Mouse (Mus musculus): ENCODE measurements around the gene Add1. TPM values are rescaled to one million over a fixed set of nuclear protein-coding genes. Genes with fewer than 3 reads are reported as not detected.
"Not testable (repeated sequence)": the region's sequence is repeated elsewhere in the genome, so short reads cannot be mapped to it uniquely, and the experiment has no call there.

Add1 gene
- polyA plus RNA-seq, 1 experiment from 2014 or later, result 206 TPM

DNA sequence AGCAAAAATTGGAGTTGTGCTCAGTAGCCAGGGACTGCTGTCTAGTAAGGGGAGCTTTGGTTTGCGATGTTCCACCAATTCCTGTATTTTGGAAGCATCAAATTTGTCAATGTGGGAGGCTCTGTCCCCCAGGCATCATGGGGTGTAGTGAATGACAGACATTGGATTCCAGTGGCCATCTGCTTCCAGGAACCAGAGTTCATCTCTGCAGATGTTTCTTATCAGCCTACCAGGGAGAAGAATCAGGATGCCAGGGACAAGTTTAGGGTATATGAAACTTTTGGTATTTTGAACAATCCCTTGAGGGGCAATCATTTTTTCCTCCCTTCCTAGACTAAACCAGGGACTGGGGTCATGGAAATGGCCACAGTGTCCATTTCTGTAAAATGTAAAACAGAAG, 9.6 kb upstream of the Add1 start:
- Histone ChIP-seq H3K27me3 (no peaks in the 10 kb centered on the region), H3K36me3 (peaks cover 40% of the 10 kb centered on the region)
- ATAC-seq (ENCODE audit: borderline replicate concordance, extremely low read depth, low FRiP score, low TSS enrichment), result no peak

DNA sequence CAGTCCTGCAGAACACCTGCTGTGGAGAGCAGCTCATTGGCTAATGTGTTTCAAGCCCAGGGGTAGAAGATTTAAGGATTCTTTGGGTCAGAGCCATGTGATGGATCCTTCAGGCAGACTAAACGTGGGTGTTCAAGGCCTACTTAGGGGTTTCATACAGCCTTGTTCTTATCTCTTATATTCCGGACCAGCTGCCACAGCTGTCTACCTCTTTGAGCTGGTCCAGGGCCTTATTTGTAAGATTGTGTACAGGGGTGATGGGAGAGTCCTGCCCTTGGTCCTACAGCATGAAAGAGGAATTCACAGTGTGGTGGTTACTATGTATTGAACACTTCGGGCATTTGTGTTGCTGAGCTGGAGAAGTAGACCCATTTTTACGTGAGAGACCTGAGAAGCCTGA, 9.2 kb upstream of the Add1 start:
- Histone ChIP-seq H3K27me3 (no peaks in the 10 kb centered on the region), H3K4me1 (peaks cover 13% of the 10 kb centered on the region; the same call in 1 of the 2 replicates), H3K9me3 (no peaks in the 10 kb centered on the region), H3K9ac (no peak overlapping the region), H3K36me3 (peaks cover 35% of the 10 kb centered on the region), H3K4me2 (no peak overlapping the region), H3K27ac (no peak overlapping the region), H3K4me3 (no peak overlapping the region)
- no peak for ATAC-seq (ENCODE audit: borderline replicate concordance, extremely low read depth, low FRiP score, low TSS enrichment)
- 83% methylated on average over 4 of the region's 4 CpGs for WGBS

More for the DNA sequence above, 9.6 kb upstream of the Add1 start:
- no peak overlapping the region for H3K27ac ChIP-seq
- no peaks in the 10 kb centered on the region for H3K9me3 ChIP-seq
- no peak overlapping the region for H3K4me3 ChIP-seq
- 96% methylated on average over 1 of the region's 1 CpGs for WGBS
- no peak overlapping the region for H3K9ac ChIP-seq
- H3K4me1 ChIP-seq, result peaks cover 13% of the 10 kb centered on the region; the same call in 1 of the 2 replicates
- H3K4me2 ChIP-seq, result no peak overlapping the region

- Histone ChIP-seq H3K9ac (no peak overlapping the region), H3K27ac (peak overlapping the region; percentile 86), H3K4me1 (peaks cover 13% of the 10 kb centered on the region; the same call in 1 of the 2 replicates), H3K4me2 (no peak overlapping the region), H3K27me3 (no peaks in the 10 kb centered on the region), H3K36me3 (peaks cover 21% of the 10 kb centered on the region), H3K9me3 (no peaks in the 10 kb centered on the region), H3K4me3 (no peak overlapping the region)
- WGBS, result 30% methylated on average over 7 of the region's 7 CpGs
- peak; percentile 91 for ATAC-seq (ENCODE audit: borderline replicate concordance, extremely low read depth, low FRiP score, low TSS enrichment)
These were observed 7.8 kb upstream of the Add1 start for GRCm38 (mm10) chr5:34565545-34566283.

GRCm38 (mm10) chr5:34571551-34571950, 1.9 kb upstream of the Add1 start:
- no peak for ATAC-seq (ENCODE audit: borderline replicate concordance, extremely low read depth, low FRiP score, low TSS enrichment)
- 70% methylated on average over 3 of the region's 3 CpGs for whole genome bisulfite sequencing
- no peak overlapping the region for H3K4me3 ChIP-seq
- H3K9me3 ChIP-seq, result no peaks in the 10 kb centered on the region
- H3K27ac ChIP-seq, result no peak overlapping the region
- H3K27me3 ChIP-seq, result no peaks in the 10 kb centered on the region
- H3K4me2 ChIP-seq, result no peak overlapping the region
- H3K9ac ChIP-seq, result no peak overlapping the region
- H3K36me3 ChIP-seq, result no peaks in the 10 kb centered on the region
- H3K4me1 ChIP-seq, result peaks cover 14% of the 10 kb centered on the region

DNA sequence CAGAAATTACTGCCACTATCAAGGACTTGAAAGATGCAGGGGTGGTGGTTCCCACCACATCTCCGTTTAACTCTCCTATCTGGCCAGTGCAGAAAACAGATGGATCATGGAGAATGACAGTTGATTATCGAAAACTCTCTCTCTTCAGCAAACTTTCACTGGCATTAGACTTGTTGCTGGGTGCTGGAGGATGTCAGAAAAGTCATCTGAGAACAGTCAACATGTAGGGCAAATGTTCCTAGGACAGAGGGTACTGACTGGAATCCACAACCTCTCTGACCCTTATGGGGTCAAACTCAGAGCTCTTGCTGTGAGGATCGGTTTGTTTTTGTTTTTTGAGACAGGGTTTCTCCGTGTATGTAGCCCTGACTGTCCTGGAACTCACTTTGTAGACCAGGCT, 896 bp upstream of the Add1 start:
- 48% methylated on average over 4 of the region's 4 CpGs for WGBS
- H3K4me1 ChIP-seq, result peaks cover 13% of the 10 kb centered on the region
- not testable (repeated sequence) for H3K9ac ChIP-seq; H3K36me3 ChIP-seq; H3K27me3 ChIP-seq; H3K9me3 ChIP-seq; ATAC-seq (ENCODE audit: borderline replicate concordance, extremely low read depth, low FRiP score, low TSS enrichment)
- peak overlapping the region; percentile 65 for H3K4me2 ChIP-seq
- peak overlapping the region; percentile 87 for H3K27ac ChIP-seq
- peak overlapping the region; percentile 88 for H3K4me3 ChIP-seq

DNA sequence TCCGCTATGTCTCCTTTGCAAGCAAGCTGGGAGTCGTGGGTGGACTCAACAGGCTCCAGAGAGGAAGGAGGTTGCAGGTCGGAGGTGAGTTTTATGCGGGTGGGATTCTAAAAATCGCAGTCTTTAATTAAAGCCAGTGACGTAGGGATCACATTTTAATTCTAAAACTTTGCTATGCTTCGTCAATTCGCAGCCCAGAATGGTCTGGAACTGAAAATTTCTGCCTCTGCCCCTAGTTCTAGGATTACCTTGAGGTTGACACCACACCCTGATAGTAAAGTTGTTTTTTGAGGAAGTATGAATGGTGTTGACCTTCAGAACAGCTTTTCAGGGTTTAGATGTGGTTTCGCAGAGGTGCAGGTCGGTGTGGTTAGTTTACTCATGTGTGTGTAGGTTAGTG, 1.3 kb downstream of the Add1 start:
- no peaks in the 10 kb centered on the region for H3K9me3 ChIP-seq
- H3K27ac ChIP-seq, result 0 out of 2 replicates have a peak overlapping the region, but pooled peaks have one; percentile 90

GRCm38 (mm10) chr5:34576286-34576685, 2.8 kb downstream of the Add1 start:
- WGBS, result 91% methylated on average over 1 of the region's 1 CpGs
- Histone ChIP-seq H3K4me2 (no peak overlapping the region), H3K9ac (no peak overlapping the region), H3K4me1 (peaks cover 13% of the 10 kb centered on the region), H3K27ac (no peak overlapping the region), H3K36me3 (peaks cover 7% of the 10 kb centered on the region; the same call in 1 of the 2 replicates), H3K27me3 (no peaks in the 10 kb centered on the region), H3K9me3 (no peaks in the 10 kb centered on the region), H3K4me3 (no peak overlapping the region)
- ATAC-seq (ENCODE audit: borderline replicate concordance, extremely low read depth, low FRiP score, low TSS enrichment), result no peak

More for the DNA sequence above, 1.3 kb downstream of the Add1 start:
- no peak for ATAC-seq (ENCODE audit: borderline replicate concordance, extremely low read depth, low FRiP score, low TSS enrichment)
- Histone ChIP-seq H3K27me3 (no peaks in the 10 kb centered on the region), H3K9ac (peak overlapping the region; percentile 96), H3K4me2 (peak overlapping the region; percentile 65), H3K4me1 (peaks cover 13% of the 10 kb centered on the region), H3K4me3 (peak overlapping the region; percentile 88), H3K36me3 (peaks cover 7% of the 10 kb centered on the region; the same call in 1 of the 2 replicates)
- WGBS, result 24% methylated on average over 10 of the region's 10 CpGs

DNA sequence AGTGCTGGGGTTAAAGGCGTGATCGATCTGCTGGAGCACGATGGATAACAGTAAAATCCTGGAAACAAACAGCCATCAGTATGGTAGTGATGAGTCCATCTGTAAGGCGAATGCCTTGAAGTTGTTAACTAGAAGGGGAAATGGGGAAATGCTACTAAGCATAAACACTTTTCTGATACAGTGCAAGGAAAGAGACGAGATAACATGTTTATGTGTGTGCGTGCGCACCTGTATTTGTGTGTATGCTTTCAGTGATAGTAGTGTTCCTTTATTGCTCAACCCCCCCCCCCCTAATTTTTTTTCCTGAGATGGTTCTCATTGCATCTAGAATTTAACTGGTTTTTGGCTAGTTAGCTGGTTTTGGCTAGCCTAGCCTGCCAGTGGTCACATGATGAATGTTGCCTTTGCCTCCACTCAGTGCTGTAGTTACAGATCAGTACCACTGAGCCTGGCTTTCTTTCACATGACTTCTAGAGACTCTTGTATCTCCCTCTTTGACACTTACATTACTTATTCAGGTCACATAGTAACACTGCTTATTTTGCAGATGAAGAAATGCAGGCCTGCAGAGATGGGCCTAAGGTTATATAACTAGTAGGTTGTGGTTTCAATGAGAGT, 4.7 kb downstream of the Add1 start:
- Histone ChIP-seq H3K27ac (no peak overlapping the region), H3K9me3 (no peaks in the 10 kb centered on the region), H3K27me3 (no peaks in the 10 kb centered on the region), H3K4me1 (peaks cover 23% of the 10 kb centered on the region), H3K9ac (no peak overlapping the region), H3K4me3 (no peak overlapping the region), H3K36me3 (peaks cover 7% of the 10 kb centered on the region; the same call in 1 of the 2 replicates), H3K4me2 (no peak overlapping the region)
- WGBS, result 94% methylated on average over 7 of the region's 7 CpGs
- no peak for ATAC-seq (ENCODE audit: borderline replicate concordance, extremely low read depth, low FRiP score, low TSS enrichment)

DNA sequence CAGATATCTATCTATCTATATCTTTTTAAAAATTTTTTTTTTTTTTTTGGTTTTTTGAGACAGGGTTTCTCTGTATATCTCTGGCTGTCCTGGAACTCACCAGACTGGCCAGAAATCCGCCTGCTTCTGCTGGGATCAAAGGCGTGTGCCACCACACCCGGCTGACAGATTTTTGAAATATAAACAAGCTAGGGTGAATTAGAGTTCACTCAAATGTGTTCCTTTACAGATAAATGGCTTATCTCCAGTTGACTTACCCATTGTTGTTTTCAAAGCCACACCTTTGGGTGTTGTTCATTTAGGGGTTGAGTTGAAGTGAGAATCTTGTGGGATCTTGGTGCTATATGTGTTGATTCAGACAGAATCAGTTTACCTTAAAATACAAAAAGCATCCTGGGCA, 5.9 kb downstream of the Add1 start:
- no peak overlapping the region for H3K9ac ChIP-seq
- peaks cover 7% of the 10 kb centered on the region; the same call in 1 of the 2 replicates for H3K36me3 ChIP-seq
- no peak overlapping the region for H3K27ac ChIP-seq
- 51% methylated on average over 3 of the region's 3 CpGs for WGBS
- ATAC-seq (ENCODE audit: borderline replicate concordance, extremely low read depth, low FRiP score, low TSS enrichment), result no peak
- H3K4me3 ChIP-seq, result no peak overlapping the region
- H3K27me3 ChIP-seq, result no peaks in the 10 kb centered on the region
- no peak overlapping the region for H3K4me2 ChIP-seq
- no peaks in the 10 kb centered on the region for H3K9me3 ChIP-seq
- H3K4me1 ChIP-seq, result peaks cover 23% of the 10 kb centered on the region

- Histone ChIP-seq H3K27ac (peak overlapping the region; percentile 73), H3K4me2 (peak overlapping the region; percentile 33), H3K4me1 (peaks cover 10% of the 10 kb centered on the region)
- H3K4me3 ChIP-seq, H3K9ac ChIP-seq, H3K36me3 ChIP-seq, H3K9me3 ChIP-seq, H3K27me3 ChIP-seq: not testable (repeated sequence)
- 12% methylated on average over 10 of the region's 10 CpGs for WGBS
- peak; percentile 91 for ATAC-seq (ENCODE audit: borderline replicate concordance, extremely low read depth, low FRiP score, low TSS enrichment)
These were observed 8.3 kb downstream of the Add1 start for GRCm38 (mm10) chr5:34581671-34582313.

DNA sequence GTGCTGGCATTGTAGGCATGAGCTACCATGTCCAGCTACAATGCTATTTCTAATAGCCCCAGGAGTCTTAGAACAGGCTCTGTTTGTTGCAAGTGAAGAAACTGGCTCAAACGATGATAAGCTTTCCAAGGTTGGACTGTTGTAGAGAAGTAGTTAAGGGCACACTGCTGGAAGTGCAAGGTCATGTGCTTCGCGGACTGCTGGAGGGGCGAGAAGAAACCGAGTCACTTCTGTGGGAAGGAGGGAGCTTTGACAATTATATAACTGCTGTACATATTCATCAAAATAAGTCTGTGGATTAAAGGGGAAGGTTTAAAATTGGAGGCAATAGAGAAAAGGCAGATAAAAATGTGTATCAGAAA, 8.8 kb downstream of the Add1 start:
- Histone ChIP-seq H3K9me3 (no peaks in the 10 kb centered on the region), H3K27ac (peak overlapping the region; percentile 73), H3K36me3 (peaks cover 7% of the 10 kb centered on the region; the same call in 1 of the 2 replicates), H3K27me3 (no peaks in the 10 kb centered on the region), H3K4me2 (peak overlapping the region; percentile 33), H3K9ac (no peak overlapping the region), H3K4me1 (peaks cover 10% of the 10 kb centered on the region), H3K4me3 (no peak overlapping the region)
- 56% methylated on average over 5 of the region's 5 CpGs for WGBS
- no peak for ATAC-seq (ENCODE audit: borderline replicate concordance, extremely low read depth, low FRiP score, low TSS enrichment)

DNA sequence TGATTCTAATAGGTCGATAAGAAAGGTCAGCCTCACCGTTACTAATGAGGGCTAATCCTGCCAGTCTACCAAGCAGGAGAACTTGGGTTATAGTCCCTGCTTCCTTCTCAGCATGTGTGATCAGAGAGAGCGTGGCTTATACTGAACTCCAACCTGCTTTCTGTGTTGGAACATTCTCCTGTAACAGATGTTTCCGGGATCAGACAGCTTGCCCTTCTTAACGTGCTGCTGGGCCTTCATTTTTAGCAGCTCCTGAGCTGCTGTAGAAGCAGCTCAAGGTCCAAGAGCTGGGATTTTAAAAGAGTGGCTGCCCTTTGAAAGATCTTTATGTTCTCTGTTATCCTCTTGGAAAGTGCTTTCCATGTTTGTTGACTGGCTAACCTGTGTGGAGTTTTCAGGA, 11.8 kb downstream of the Add1 start:
- Histone ChIP-seq H3K9me3 (no peaks in the 10 kb centered on the region), H3K4me1 (peaks cover 12% of the 10 kb centered on the region), H3K4me2 (no peak overlapping the region), H3K9ac (no peak overlapping the region), H3K27ac (no peak overlapping the region), H3K36me3 (no peaks in the 10 kb centered on the region), H3K4me3 (no peak overlapping the region), H3K27me3 (no peaks in the 10 kb centered on the region)
- ATAC-seq (ENCODE audit: borderline replicate concordance, extremely low read depth, low FRiP score, low TSS enrichment), result no peak
- WGBS, result 66% methylated on average over 5 of the region's 5 CpGs

All from lung, embryonic 15.5 days (tissue).